Mouse (Mus musculus) WW6 (cell line): Measurements from ENCODE around the gene Zfp691.

ENCODE experiments used
- DNase-seq: peaks from one replicate; pipeline ENCODE4 v3.0.0-alpha.2; 2013; ENCODE audit warnings: low read depth, low spot score

The Zfp691 gene

GRCm38 (mm10) chr4:119173851-119174453 is at the start of gene Zfp691:
Zfp691 (minus strand) TSS chr4:119174195.
- DNase-seq, result peak; percentile 81

GRCm38 (mm10) chr4:119223696-119224095 is 49.7 kb upstream of the Zfp691 start:
- no peak for DNase-seq

- no peak for DNase-seq
These were observed 44.2 kb upstream of the Zfp691 start, which contains the start of gene Tmem269 for GRCm38 (mm10) chr4:119218169-119218568. Tmem269 (minus strand) TSS chr4:119218217.

GRCm38 (mm10) chr4:119216667-119217066 is 42.7 kb upstream of the Zfp691 start:
- no peak for DNase-seq

- no peak for DNase-seq
These were observed 30.7 kb upstream of the Zfp691 start for GRCm38 (mm10) chr4:119204672-119205071.

GRCm38 (mm10) chr4:119198105-119198504 is 24.1 kb upstream of the Zfp691 start:
- DNase-seq, result no peak

GRCm38 (mm10) chr4:119195582-119196320 is 21.8 kb upstream of the Zfp691 start:
- DNase-seq, result no peak

- DNase-seq, result no peak
These were observed 21.1 kb upstream of the Zfp691 start, which contains the start of gene Svbp for GRCm38 (mm10) chr4:119194909-119195581. Svbp (plus strand) TSS chr4:119195306.

- no peak for DNase-seq
These were observed 18.8 kb upstream of the Zfp691 start for GRCm38 (mm10) chr4:119192757-119193156.

GRCm38 (mm10) chr4:119191273-119191672 is 17.3 kb upstream of the Zfp691 start:
- no peak for DNase-seq

- DNase-seq, result no peak
These were observed 16.6 kb upstream of the Zfp691 start for GRCm38 (mm10) chr4:119190618-119191017.

GRCm38 (mm10) chr4:119189864-119190263 is 15.9 kb upstream of the Zfp691 start, which contains the start of gene Ermap:
Ermap (minus strand) TSS chr4:119190011.
- DNase-seq, result no peak

GRCm38 (mm10) chr4:119189392-119189791 is 15.4 kb upstream of the Zfp691 start:
- no peak for DNase-seq

GRCm38 (mm10) chr4:119188060-119188785 is 14.2 kb upstream of the Zfp691 start:
- DNase-seq, result no peak

- no peak for DNase-seq
These were observed 11.8 kb upstream of the Zfp691 start for GRCm38 (mm10) chr4:119185771-119186170.

- no peak for DNase-seq
These were observed 9.5 kb upstream of the Zfp691 start for GRCm38 (mm10) chr4:119183525-119183924.

GRCm38 (mm10) chr4:119181456-119181855 is 7.5 kb upstream of the Zfp691 start:
- no peak for DNase-seq

- no peak for DNase-seq
These were observed 6.2 kb upstream of the Zfp691 start for GRCm38 (mm10) chr4:119180133-119180707.

- DNase-seq, result no peak
These were observed 4.3 kb upstream of the Zfp691 start for GRCm38 (mm10) chr4:119178331-119178730.

- DNase-seq, result no peak
These were observed 3.7 kb upstream of the Zfp691 start for GRCm38 (mm10) chr4:119177702-119178101.

GRCm38 (mm10) chr4:119172919-119173650 is 910 bp downstream of the Zfp691 start:
- DNase-seq, result no peak
